Mouse (Mus musculus): ENCODE measurements around the gene Usp30. TPM values are rescaled to one million over a fixed set of nuclear protein-coding genes. Genes with fewer than 3 reads are reported as not detected.

Gene Usp30
- polyA plus RNA-seq, 1 experiment from 2014 or later: 10.8 TPM

DNA sequence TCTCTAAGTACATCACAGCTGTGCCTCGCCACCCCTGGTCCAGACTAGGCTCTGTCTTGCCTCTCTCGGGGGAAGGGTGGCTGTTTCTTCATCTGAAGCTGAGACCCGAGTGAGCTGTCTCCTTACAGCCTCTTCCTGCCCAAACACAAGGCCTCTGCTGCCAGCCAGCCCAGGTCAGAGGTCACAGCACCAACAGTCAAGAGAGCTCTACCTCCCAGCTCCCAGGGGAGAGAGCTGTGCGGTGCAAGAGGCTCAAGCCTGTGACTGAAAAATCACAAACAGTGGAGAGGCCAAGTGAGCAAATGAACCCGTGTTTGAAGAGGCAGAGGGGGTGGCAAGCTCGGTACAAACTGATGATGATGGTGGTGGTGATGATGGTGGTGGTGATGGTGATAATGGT is 1.3 kb downstream of the Usp30 start:
- no peak overlapping the region for H3K4me2 ChIP-seq
- no peak overlapping the region for H3K4me3 ChIP-seq (ENCODE audit: low read depth, low read length)
- H3K36me3 ChIP-seq (ENCODE audit: insufficient read depth): no peaks in the 10 kb centered on the region
- H3K4me1 ChIP-seq (ENCODE audit: insufficient read depth): no peaks in the 10 kb centered on the region
- no peaks in the 10 kb centered on the region for H3K9me3 ChIP-seq (ENCODE audit: low read depth, low read length)
- H3K27me3 ChIP-seq (ENCODE audit: insufficient read depth, low read length): no peaks in the 10 kb centered on the region
- no peak for DNase-seq
- H3K27ac ChIP-seq (ENCODE audit: low read depth): no peak overlapping the region
- whole genome bisulfite sequencing: 27% methylated on average over 6 of the region's 6 CpGs
- no peak overlapping the region for H3K9ac ChIP-seq
- TF ChIP-seq CTCF (IDR thresholded peaks at IDR 0.05; ENCODE audit: low read depth): no peak
- no peak for ATAC-seq (ENCODE audit: insufficient read depth)

DNA sequence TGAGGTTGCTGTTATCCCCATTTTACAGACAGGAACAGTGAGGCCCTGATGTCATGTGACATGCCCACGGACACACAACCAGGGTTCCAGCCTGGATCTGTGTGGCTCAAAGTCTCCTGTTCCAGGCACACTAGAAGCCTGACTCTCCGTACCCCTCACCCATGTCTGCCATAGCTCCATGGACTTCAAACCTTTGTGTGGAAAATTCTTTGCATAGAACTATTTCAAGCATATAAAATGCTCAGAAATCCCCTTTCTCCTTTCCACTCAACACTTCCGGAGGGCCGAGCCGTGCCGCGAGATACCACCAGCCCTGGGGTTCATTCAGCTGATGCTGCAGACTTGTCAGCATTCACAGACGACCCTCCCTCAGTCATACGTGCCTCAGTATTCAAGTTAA is 2.3 kb downstream of the Usp30 start:
- no peaks in the 10 kb centered on the region for H3K4me1 ChIP-seq (ENCODE audit: insufficient read depth)
- TF ChIP-seq CTCF (IDR thresholded peaks at IDR 0.05; ENCODE audit: low read depth): no peak
- no peaks in the 10 kb centered on the region for H3K27me3 ChIP-seq (ENCODE audit: insufficient read depth, low read length)
- WGBS: 76% methylated on average over 9 of the region's 9 CpGs
- no peak overlapping the region for H3K9ac ChIP-seq
- no peaks in the 10 kb centered on the region for H3K36me3 ChIP-seq (ENCODE audit: insufficient read depth)
- ATAC-seq (ENCODE audit: insufficient read depth) (no peak), DNase-seq (no peak)
- no peak overlapping the region for H3K4me3 ChIP-seq (ENCODE audit: low read depth, low read length)
- no peaks in the 10 kb centered on the region for H3K9me3 ChIP-seq (ENCODE audit: low read depth, low read length)
- H3K27ac ChIP-seq (ENCODE audit: low read depth): no peak overlapping the region
- H3K4me2 ChIP-seq: no peak overlapping the region

DNA sequence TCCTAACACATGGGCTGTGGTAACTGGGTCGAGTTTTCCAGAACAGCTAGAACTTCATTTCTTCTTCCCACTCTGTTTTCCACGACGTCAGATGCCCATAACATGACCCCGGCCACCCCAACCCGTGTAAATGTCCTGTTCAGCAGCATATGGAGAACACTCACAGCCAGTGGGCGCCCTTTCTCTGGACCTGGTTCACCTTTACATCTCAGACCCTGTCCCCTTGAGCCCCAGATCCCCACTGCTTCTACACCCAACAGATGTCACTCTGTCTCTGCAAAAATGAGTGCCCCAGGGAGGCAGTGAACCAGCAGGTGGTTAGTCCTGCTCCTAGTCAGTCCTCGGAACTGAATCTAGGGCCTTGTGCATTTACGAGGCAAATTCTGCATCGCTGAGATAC is 2.7 kb downstream of the Usp30 start:
- Histone ChIP-seq H3K4me2 (no peak overlapping the region), H3K27ac (ENCODE audit: low read depth) (no peak overlapping the region), H3K36me3 (ENCODE audit: insufficient read depth) (no peaks in the 10 kb centered on the region), H3K9me3 (ENCODE audit: low read depth, low read length) (no peaks in the 10 kb centered on the region), H3K4me1 (ENCODE audit: insufficient read depth) (no peaks in the 10 kb centered on the region), H3K27me3 (ENCODE audit: insufficient read depth, low read length) (no peaks in the 10 kb centered on the region), H3K9ac (no peak overlapping the region), H3K4me3 (ENCODE audit: low read depth, low read length) (no peak overlapping the region)
- no peak for ATAC-seq (ENCODE audit: insufficient read depth)
- 62% methylated on average over 9 of the region's 9 CpGs for WGBS
- no peak for DNase-seq
- no peak for TF ChIP-seq CTCF (IDR thresholded peaks at IDR 0.05; ENCODE audit: low read depth)

DNA sequence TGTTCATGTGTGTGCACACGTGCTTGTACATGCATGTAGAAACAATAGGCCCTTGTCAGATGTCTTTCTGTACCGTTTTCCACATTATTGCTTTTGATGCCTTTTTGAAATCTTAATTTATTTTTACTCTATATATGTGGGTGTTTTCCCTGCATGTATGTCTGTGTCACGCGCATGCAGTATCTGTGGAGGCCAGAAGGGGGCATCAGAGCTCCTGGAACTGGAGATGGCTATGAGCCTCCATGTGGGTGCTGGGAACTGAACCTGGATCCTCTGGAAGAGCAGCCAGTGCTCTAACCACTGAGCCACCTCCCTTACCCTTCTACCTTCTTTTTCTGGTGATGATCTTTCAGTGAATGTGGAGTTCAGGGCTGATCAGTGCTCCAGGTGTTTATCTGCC is 5.6 kb downstream of the Usp30 start:
- H3K9me3 ChIP-seq (ENCODE audit: low read depth, low read length): no peaks in the 10 kb centered on the region
- DNase-seq: no peak
- H3K27ac ChIP-seq (ENCODE audit: low read depth): no peak overlapping the region
- no peak for ATAC-seq (ENCODE audit: insufficient read depth)
- no peak overlapping the region for H3K9ac ChIP-seq
- no peaks in the 10 kb centered on the region for H3K36me3 ChIP-seq (ENCODE audit: insufficient read depth)
- no peak overlapping the region for H3K4me3 ChIP-seq (ENCODE audit: low read depth, low read length)
- H3K4me1 ChIP-seq (ENCODE audit: insufficient read depth): no peaks in the 10 kb centered on the region
- no peaks in the 10 kb centered on the region for H3K27me3 ChIP-seq (ENCODE audit: insufficient read depth, low read length)
- H3K4me2 ChIP-seq: no peak overlapping the region
- 90% methylated on average over 4 of the region's 4 CpGs for WGBS
- TF ChIP-seq CTCF (IDR thresholded peaks at IDR 0.05; ENCODE audit: low read depth): 0 out of 2 replicates have a peak, but pooled peaks have one; percentile 18

DNA sequence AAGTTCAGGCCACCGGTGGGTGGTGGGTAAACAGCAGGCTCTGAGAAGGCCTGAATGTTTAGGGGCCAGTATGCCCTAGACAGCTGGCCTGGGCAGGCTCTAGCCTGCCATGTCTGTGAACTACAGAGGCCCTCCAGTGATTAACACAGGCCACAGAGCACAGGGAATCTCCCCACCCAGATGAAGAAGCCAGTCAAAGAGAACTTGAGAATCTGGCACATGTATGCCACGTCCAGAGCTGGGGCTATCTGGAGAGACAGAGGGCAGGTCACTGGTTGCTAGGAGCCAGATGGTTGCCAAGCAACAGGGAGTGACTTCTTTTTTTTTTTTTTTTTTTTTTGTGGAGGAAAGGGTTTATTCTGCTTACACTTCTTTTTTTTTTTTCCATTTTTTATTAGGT is 7.0 kb downstream of the Usp30 start:
- H3K4me3 ChIP-seq (ENCODE audit: low read depth, low read length): no peak overlapping the region
- 33% methylated on average over 2 of the region's 2 CpGs for WGBS
- H3K27ac ChIP-seq (ENCODE audit: low read depth): no peak overlapping the region
- H3K36me3 ChIP-seq (ENCODE audit: insufficient read depth): no peaks in the 10 kb centered on the region
- H3K4me2 ChIP-seq: no peak overlapping the region
- no peak for TF ChIP-seq CTCF (IDR thresholded peaks at IDR 0.05; ENCODE audit: low read depth)
- no peaks in the 10 kb centered on the region for H3K4me1 ChIP-seq (ENCODE audit: insufficient read depth)
- ATAC-seq (ENCODE audit: insufficient read depth) (no peak), DNase-seq (no peak)
- H3K9me3 ChIP-seq (ENCODE audit: low read depth, low read length): no peaks in the 10 kb centered on the region
- H3K9ac ChIP-seq: no peak overlapping the region
- H3K27me3 ChIP-seq (ENCODE audit: insufficient read depth, low read length): no peaks in the 10 kb centered on the region

DNA sequence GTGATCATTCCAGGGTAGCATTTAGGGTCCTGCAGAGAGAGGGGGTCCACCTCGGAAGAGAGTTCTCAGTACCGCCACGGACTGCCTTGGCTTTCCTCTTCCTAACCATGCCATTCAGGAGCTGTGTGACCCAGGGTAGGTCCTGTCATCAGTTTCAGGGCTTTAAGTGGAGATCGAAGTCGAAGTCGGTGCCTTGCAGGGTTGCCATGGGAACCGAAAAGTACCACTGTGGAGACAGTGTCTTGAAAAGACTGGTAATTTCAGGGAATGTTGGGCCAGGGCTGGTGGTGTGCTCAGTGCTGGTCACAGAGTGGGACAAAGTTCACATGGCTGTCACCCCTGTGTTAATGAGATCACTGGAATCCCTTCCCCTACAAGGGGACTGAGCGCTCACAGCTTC is 11.7 kb downstream of the Usp30 start:
- WGBS: 64% methylated on average over 8 of the region's 8 CpGs
- ATAC-seq (ENCODE audit: insufficient read depth): no peak
- no peak for TF ChIP-seq CTCF (IDR thresholded peaks at IDR 0.05; ENCODE audit: low read depth)

DNA sequence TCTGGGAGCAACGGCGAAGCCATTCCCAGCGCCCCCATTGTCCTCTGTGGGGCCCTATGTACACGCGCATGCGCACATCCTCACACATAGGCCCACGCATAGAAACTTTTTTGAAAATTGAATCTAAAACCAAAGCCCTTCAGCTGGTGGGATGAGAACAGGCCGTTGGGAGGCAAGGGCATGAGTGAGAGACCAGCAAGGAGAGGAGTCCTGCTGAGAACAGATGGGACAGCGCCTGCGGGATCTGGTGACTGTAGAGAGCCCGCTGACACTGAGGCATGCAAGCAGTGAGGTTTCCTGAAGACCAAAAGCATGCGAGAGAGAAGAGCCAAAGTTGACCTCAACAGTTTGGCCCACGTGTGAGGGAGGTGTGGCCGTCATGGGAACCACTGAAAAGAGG is 20.2 kb downstream of the Usp30 start:
- ATAC-seq (ENCODE audit: insufficient read depth) (no peak), DNase-seq (no peak)
- H3K9me3 ChIP-seq (ENCODE audit: low read depth, low read length): no peaks in the 10 kb centered on the region
- no peak overlapping the region for H3K4me3 ChIP-seq (ENCODE audit: low read depth, low read length)
- H3K27ac ChIP-seq (ENCODE audit: low read depth): no peak overlapping the region
- H3K36me3 ChIP-seq (ENCODE audit: insufficient read depth): no peaks in the 10 kb centered on the region
- H3K27me3 ChIP-seq (ENCODE audit: insufficient read depth, low read length): peaks cover 5% of the 10 kb centered on the region; the same call in 1 of the 2 replicates
- H3K9ac ChIP-seq: no peak overlapping the region
- no peaks in the 10 kb centered on the region for H3K4me1 ChIP-seq (ENCODE audit: insufficient read depth)
- no peak for TF ChIP-seq CTCF (IDR thresholded peaks at IDR 0.05; ENCODE audit: low read depth)
- 64% methylated on average over 14 of the region's 14 CpGs for WGBS
- H3K4me2 ChIP-seq: no peak overlapping the region

More for the DNA sequence above, 11.7 kb downstream of the Usp30 start:
- no peak overlapping the region for H3K27ac ChIP-seq (ENCODE audit: low read depth)
- no peak overlapping the region for H3K4me2 ChIP-seq
- H3K9ac ChIP-seq: no peak overlapping the region
- H3K9me3 ChIP-seq (ENCODE audit: low read depth, low read length): no peaks in the 10 kb centered on the region
- DNase-seq: no peak
- no peaks in the 10 kb centered on the region for H3K4me1 ChIP-seq (ENCODE audit: insufficient read depth)
- H3K27me3 ChIP-seq (ENCODE audit: insufficient read depth, low read length): no peaks in the 10 kb centered on the region
- no peaks in the 10 kb centered on the region for H3K36me3 ChIP-seq (ENCODE audit: insufficient read depth)
- no peak overlapping the region for H3K4me3 ChIP-seq (ENCODE audit: low read depth, low read length)

Measured in lung, embryonic 14.5 days (tissue).